Mouse (Mus musculus) adipocyte (in vitro differentiated cells): ENCODE data around the gene Ston1.

ENCODE experiments used
- DNase-seq: peaks from one replicate; pipeline ENCODE4 v3.0.0-alpha.2; 2016; ENCODE audit warnings: low spot score

Gene Ston1

DNA sequence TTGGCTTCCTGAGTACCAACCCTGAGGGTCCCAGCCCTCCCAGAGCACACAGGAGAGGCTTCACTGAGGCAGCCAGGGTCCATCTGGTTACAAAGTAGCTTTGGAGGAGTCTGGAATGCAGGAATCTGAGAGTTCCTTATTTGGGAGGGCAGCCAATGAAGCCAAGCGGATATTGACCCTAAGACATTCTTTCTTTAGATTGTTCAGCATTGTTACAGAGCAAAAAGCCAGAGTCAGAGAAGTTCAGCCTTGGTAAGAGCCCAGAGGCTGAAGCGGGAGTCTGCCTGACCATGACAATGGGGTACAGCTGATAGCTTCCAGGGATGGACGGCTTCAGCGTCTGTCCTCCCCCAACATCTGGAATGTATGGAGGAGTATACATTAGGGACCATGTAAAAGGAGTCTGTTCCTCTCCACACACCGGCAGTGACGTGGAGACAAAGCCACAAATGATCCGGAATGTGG lies 28.9 kb downstream of the Ston1 start:
- DNase-seq, result no peak

DNA sequence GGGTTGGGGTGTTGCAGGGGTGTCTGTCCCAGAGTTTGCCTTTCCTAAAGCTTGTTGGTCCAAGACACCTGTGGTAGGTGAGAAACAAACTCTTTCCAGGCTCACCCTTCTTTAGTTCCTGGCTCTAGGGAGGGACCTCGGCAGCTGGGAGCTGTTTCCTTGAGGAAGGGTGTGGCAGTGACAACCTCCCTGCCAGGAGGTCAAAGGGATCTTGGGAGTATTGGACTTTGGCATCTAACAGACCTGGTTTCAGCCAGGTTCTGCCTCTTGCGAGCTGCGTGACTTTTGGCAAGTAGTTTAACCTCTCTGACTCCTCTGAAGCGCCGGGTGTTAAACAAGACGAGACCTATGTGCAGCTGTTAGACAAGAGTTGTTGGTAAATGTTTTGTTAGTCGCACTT lies 29.7 kb downstream of the Ston1 start:
- no peak for DNase-seq

DNA sequence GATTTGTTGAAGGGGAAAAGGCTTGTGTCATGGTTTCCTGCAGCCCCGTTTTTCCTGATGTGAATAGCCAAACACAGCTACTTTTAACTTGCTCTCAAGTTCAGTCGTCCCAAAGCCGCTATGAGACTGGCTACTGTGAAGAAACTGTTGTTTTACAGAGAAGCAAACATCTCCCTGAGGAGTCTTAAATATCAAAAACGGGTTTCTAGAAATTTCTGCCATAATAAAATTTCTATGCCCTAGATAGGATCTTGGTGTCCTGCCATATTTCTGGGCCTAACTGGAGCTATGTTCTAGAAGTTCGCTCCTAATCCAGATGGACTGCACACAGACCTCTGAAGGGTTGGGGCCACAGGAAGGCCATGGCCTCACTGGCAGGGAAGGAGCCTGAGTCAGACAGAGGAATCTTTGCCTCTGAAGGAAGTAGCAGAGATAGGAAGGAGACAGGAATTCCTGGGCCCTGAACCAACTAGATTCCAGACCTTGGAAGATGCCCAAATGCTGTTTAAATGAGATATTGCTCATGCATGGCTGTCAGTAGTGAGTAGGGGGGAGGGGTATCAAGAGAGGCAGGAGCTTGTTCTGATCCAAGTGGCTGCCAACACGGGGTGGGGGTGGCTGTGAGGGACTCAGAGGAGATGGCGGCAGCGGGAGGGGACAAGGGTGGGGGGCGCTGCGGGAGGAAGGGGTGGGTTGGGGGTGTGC lies 31.3 kb downstream of the Ston1 start:
- DNase-seq, result peak; percentile 89

DNA sequence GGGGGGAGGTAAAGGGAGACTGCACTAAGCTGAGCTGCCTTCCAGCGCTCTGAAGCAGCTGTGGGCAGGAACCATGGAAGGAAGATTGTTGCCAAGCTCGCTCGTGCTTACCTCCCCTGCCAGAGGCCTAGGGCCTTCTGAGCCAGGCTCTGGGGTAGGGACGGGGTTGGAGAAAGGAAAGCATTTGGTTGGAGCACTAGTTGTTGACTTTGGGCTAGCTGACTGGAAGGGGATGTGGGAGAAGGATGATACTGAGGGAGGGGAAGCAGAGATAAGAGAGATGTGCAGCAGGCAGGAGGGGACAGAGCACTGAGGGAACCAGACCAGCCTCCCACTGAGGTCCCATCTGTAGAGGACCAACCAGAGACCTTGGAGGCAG lies 31.9 kb downstream of the Ston1 start:
- peak; percentile 67 for DNase-seq

DNA sequence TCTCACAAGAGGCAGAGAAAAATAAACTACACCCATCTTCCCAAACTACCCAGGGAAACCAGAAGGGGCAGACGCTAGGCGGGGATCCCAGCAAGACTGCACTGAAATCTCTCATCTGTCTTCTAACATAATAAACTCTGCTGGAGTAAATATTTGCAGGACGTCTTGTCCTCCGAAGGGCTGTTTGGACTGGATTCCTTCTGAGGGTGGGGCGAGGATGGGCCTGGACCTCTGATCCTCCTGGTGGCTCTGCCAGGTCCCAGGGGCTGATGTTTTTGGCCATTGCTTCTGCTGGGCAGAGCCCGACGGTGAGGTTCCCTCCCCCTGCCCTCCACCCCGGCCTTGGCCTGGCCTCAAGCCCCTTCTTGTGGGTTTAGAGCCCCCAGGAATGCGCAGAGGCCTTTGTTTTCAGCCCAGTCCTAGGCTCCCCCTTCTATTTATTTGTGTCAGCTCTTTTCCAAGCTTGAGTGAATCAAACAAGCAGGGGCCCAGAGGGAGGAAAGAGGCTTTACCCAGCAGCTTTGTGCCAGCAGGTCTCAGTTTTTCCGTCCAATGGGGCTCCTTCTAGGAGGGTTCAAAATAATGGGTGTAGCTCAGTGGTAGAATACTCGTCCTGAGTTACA lies 32.6 kb downstream of the Ston1 start:
- peak; percentile 60 for DNase-seq

DNA sequence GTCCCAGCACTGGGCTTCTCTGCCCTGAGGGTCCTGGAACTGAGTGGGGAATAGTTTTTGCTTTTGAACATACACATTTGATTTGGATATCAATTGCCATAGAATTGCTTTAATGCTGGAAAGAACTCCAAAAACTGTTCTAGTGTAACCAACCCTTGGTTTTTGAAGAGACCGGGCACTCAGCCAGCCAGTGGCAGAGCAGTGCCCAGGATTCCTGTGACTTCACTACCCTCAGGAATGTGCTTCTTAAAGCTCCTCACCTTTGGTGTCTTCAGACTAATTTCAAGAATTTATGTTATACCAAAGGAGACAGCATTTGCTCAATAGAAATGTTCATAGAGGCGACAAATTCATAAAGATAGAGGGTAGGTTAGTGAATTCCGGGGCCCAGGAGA lies 33.1 kb downstream of the Ston1 start:
- peak; percentile 64 for DNase-seq

DNA sequence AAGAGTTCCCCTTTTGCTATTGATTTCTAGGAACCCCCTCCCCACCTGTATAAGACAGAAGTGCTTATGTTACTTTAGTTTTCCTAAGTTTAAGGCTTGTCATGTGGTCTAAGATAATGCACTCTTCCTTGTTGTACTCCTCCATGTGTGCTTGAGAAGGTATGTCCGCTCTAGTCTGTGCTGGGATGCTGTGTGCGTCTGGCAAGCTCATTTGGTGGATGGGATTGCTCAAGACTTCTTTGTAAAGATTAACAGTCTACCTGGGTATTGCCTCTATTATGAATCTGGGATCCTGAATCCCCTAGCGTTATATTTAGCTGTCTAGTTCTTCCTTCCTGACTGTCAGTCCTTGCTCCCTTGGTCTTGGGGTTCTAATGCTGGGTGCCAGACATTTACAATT lies 35.1 kb downstream of the Ston1 start:
- no peak for DNase-seq

DNA sequence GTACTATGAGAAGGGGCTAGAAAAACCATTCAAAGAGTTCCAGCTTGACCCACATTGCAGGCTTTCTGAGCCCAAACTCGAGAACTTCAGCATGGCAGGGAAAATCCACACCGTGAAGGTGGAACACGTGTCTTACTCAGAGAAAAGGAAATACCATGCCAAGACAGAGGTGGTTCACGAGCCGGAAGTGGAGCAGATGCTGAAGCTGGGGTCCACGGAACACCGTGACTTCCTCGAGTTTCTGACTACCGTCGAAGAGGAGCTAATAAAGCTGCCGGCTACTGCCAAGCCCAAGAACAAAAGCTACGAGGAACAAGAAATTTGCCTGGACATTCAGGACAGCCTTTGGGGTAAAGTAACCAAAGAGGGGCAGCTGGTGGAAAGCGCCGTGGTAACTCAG lies 38.6 kb downstream of the Ston1 start:
- no peak for DNase-seq

DNA sequence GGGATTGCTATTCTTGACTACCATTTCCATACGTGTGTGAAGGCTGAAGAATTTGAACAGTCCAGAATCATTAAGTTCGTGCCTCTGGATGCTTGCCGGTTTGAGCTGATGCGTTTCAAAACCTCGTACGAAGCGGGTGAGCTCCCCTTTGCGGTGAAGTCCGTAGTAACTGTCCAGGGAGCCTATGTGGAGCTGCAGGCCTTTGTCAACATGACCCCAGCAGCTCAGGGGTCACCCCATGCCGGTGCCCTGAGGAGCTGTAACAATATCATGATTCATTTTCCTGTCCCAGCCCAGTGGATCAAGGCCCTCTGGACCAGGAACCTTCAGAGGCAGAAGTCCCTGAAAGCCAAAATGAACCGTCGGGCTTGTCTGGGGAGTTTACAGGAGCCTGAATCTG lies 39.1 kb downstream of the Ston1 start:
- DNase-seq, result no peak

DNA sequence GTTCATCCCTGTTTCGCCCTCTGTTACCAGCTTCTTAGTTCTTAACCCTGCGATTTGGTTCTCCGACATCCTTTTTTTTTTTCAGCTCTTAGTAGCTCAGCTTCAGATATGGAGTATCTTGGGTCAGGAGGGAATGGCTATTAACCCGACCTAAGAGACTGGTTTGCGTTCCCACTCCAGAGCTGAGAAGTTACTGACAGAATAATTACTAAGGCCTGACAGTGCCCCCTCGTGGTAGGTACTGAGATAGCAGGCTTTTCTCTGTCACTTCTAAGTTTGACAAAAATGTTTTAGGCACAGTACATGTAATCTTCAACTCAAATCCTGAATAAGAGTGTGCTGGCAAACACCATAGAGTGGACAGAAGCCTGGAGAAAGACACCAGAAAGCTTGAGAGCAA lies 43.5 kb downstream of the Ston1 start:
- peak; percentile 83 for DNase-seq

DNA sequence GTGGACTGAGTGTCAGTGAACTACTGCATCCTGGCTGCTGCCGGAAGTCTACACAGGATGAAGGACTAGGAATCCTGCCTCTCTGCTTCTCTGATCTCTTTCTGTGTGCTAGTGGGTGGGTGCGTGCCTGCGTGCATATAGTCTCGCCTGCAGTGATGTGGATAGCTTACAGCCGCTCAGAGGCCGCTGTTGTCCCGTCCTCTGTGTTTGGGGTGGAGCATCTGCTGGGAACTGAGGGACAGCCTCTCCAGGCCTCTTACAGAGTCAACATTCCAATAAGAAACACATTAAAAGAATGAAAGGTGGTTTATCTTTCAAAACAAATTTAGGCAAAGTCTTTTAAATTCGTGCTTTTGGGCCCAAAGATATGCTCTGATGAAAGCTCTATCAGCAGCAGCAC lies 44.4 kb downstream of the Ston1 start:
- DNase-seq, result no peak

DNA sequence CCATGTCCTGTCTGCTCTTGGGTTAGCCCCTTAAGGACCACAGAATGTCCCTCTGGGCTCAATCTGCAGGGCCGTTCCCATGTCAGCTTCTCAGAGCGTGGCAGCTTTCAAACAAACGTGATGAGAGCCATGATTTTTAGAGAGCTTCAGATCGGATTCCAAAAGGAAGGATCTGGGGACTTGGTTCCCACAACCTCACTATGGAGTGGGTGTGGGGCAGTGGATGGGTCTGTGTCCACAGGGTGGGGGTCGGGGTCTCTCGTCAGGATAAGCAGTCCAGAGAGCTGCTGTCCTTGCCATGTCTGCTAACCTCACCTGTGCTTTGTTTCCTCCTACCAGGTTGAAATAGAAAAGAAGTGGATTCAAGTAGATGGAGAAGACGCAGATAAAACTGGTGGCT lies 47.4 kb downstream of the Ston1 start:
- DNase-seq, result no peak

DNA sequence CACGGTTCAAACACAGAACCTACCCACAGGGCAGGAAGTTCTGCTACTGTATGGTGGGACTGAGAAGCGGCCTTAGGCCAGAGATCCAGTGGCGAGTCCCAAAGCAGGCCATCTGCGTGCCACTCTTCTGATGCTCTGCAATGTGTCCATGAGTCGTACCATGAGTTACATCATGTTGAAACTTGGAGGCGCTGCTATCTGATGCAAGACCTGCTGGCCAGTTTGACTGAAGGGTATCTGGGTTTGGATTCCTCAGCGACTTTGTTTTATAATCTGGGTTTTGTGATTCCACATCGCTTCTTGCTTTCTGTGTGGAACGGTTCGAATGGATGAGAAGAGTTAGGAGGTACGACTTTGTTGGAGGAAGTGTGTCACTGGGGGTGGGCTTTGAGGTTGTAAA lies 47.8 kb downstream of the Ston1 start:
- no peak for DNase-seq

DNA sequence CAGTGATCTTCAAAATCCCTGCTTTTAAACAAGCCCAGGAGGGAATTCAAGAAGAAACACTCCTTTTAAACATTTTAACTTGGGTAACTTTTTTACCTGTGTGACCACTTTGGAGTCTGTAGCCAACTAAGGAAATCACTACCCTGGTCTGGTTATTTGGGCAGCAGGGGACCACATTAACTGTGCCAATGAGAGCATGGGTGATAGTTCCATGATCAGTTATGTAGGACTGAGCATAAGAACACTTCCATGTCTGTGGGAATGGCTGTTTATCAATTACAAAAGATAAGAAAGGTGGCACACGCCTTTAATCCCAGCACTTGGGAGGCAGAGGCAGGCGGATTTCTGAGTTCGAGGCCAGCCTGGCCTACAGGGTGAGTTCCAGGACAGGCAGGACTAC lies 49.7 kb downstream of the Ston1 start:
- no peak for DNase-seq

DNA sequence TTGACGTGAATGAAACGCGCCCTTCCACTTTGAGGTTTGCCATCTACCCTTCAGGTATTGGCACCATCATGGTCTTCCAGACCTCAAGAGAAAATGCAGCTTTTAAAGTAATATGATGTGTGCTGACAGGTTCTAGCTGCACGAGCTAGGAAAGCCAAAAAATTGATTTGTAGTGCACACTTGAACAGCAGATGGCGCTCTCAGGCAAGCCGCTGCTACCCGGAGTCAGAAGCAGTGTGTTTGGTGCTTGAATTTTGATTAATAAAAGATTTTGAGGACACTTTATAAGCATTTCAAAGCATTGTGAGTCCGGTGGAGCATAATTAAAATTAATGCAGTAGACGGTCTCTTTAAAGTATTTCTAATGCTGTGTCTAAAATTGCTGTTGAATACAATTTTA lies 54.5 kb downstream of the Ston1 start:
- DNase-seq, result peak; percentile 77

DNA sequence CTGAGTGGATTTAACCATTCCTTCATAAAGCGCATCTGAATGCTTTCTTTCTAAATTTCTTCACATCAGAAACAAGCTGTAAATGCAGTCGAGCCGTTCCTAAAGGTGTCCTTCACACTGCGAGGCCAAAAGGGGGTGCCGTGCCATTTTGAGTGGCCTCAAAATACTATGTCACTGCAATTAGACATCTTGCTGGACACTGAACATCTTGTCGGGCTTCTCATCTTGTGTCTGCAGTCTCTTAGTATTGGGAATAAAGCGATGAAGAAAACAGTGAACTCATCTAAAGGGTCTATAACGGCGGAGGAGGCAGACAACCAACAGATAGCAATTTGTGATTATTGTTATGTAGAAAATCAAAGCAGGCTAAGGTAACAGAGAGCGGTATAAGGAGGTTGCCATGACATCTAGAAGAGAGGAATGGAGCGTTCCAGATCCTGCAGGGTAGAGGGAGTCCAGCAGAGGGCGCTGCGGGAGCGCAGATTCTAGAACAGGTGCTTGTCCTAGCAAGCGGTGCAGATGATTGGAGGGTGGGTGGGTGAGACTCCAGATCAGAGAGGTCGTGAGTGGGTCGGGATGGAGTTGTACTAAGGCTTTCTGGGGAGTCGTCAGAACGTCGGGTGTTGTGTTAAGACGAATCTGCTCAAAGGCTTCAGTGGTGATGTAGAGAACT lies 55.4 kb downstream of the Ston1 start:
- DNase-seq, result peak; percentile 49

DNA sequence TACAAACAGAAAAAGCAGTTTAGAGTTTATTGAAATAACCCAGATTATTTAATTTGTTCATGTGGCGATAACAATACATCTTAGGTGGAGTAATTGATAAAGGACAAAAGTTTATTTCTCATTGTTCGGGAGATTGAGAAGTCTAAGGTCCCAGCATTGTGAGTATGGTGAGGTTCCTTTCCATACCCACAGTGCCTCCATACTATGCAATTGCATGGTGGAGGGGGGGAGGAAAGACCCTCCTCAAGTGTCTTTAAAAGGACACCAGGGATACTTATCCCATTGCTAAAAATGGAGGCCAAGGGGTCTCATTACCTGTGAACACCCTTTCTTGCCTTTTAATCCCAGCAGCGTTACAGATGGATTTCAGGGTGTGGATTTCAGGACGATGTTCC lies 55.9 kb downstream of the Ston1 start:
- DNase-seq, result no peak

DNA sequence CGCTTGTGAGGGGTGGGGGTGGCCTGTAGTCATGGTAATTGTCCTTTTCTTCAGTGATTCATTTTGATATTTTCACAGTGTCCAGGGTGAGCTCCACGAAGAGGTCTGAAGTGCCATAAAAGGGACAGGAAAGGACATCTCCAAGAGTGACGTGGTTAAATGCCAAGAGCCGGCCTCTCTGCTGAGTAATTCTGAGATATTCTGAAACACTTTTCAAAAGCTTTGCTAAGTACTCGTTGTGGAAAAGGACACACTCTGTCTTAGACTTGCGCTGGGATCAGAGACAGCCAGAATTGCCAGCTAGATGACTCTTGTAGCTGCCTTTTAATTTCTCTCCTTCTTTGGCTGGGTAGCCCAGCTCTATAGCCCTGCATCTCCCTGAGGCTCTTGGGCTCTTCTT lies 61.0 kb downstream of the Ston1 start:
- no peak for DNase-seq

DNA sequence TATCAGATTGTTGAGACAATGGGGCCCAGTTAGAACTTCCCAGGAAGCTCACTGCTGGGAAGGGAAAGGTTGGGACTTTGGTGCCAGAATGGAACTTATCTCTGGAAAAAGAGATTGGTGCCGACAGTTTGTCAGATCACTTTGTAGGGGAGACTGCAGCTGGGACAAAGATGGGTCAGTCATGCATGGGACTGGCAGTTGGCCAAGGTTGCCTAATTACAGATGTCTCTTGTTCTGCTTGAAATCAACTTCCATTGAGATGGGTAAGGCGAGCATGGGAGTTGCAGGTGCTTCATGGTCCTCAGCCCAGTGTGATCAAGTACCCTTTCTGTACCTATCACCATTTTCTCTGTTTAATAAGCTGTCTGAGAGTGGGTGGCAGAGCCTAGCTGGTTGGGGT lies 68.6 kb downstream of the Ston1 start:
- DNase-seq, result no peak

DNA sequence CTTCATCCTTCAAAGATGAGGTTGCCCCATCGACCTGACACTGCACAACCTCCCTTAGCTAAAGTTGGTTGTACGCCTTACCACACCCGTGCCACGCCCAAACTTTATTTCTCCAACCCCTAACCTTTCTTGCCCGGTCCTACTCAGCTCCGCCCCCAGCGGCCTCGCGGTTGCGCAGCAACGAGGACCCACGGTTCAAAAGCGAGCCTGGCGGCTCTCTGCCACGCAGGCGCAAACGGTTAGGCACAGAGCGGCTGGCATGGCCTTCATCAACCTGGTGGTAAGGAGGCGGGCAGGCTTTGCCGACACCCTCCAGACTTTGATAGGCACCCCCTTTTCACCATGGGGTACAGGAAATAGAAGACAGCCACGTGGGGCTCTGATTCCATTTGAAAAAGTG lies 71.0 kb downstream of the Ston1 start, which contains the start of gene Gtf2a1l:
TSS of gene Gtf2a1l (plus strand) at position 209 of the 400 bp plus-strand sequence.
- no peak for DNase-seq

DNA sequence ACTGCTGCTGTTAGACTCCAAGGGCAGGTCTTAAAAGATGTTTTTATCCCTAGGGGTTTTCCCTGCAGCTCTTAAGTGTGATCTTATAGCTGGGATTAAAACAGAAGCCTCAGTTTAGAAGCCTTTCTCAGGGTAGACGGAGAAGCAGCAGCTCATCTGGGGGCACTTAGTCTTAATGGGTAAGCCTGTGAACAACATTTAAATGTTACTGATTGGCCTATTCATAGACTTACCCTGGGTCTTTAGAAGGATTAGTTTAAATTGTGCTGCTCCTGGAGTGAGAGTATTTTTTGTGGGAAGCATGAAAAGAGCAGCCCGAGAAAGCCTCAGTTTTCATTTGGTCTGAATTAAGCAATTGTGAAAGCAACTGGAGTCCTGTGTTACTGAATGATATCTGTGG lies 72.4 kb downstream of the Ston1 start:
- DNase-seq, result no peak

DNA sequence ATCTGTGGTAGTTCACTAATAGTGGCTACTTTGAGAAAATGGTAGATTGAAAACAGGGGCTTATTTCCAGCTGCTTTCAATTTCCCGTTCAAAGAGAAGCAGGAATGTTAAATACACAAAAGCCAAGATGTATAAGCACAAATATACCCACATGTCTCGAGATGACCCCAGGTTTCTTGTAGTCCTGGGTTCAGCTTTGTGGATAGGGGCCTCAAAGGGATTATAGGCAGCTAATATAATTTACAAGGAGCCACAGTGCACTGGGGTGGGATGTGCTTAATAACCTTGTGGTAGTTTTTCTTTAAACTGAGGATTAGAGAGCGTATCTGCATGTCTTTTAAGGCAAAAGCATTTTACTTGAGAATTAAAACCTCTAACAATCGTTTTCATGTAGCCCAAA lies 73.3 kb downstream of the Ston1 start:
- no peak for DNase-seq
